Mouse (Mus musculus) ES-CJ7 (cell line): ENCODE data around the gene Gper1.
"Not testable (repeated sequence)": the region's sequence is repeated elsewhere in the genome, so short reads cannot be mapped to it uniquely, and the experiment has no call there.

Experiments
- DNase-seq: peaks from one replicate; pipeline ENCODE4 v3.0.0; 2011; ENCODE audit warnings: low read depth, low spot score

The Gper1 gene

DNA sequence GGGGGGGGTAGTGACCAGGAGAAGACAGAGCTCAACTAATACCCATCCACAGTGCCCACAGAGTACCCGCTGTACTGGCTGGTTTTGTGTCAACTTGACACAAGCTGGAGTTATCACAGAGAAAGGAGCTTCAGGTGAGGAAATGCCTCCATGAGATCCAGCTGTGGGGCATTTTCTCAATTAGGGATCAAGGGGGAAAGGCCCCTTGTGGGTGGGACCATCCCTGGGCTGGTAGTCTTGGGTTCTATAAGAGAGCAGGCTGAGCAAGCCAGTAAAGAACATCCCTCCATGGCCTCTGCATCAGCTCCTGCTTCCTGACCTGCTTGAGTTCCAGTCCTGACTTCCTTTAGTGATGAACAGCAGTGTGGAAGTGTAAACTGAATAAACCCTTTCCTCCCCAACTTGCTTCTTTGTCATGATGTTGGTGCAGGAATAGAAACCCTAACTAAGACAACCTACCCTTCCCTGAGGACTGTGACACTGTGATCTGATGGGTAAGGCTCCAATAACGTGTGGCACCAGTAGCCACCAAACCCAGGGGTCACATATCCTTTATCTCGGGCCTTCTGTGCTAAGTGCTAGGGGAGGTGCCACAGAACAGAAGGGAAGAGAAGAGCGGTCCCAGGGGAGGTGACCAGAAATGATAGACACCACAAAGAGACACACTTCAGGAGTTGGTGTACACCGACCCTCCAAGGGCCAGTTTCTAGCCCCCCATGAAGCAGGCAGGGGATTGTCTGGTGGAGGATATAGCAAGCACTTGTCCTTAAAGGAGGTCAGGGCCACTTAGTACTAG is 32.4 kb upstream of the Gper1 start:
- DNase-seq: not testable (repeated sequence)

DNA sequence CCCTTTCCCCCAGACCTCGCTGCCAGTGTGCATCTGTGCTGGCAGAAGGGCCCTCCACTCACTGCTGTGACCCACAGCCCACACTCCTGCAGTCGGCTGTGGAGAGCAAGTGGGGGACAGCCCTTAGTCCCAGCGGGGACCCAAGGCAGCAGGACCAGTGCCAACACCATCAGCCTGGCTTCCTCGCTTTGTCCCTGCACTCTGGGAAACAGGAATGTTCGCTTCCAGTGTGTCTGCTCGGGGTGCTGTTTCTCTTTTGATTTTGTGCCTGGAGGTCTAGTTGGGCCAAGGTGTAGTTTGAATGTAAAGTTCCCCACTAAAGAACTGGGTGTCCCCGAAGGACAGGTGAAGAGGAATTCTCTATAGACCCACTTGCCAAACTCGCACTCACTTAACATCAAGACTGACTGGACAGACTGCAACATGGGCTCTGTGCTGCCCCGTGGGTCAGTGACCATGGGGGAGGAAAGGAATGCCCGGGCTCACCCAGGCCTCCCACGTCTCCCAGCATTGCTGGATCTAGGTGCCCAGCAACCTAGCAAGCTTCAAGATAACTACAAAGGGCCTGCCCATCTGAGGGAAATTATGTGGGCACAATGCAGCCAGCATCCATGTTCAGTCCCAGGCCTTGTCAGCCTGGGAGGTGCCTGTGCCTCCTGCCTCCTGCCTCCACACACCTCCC is 31.5 kb upstream of the Gper1 start:
- DNase-seq: no peak

DNA sequence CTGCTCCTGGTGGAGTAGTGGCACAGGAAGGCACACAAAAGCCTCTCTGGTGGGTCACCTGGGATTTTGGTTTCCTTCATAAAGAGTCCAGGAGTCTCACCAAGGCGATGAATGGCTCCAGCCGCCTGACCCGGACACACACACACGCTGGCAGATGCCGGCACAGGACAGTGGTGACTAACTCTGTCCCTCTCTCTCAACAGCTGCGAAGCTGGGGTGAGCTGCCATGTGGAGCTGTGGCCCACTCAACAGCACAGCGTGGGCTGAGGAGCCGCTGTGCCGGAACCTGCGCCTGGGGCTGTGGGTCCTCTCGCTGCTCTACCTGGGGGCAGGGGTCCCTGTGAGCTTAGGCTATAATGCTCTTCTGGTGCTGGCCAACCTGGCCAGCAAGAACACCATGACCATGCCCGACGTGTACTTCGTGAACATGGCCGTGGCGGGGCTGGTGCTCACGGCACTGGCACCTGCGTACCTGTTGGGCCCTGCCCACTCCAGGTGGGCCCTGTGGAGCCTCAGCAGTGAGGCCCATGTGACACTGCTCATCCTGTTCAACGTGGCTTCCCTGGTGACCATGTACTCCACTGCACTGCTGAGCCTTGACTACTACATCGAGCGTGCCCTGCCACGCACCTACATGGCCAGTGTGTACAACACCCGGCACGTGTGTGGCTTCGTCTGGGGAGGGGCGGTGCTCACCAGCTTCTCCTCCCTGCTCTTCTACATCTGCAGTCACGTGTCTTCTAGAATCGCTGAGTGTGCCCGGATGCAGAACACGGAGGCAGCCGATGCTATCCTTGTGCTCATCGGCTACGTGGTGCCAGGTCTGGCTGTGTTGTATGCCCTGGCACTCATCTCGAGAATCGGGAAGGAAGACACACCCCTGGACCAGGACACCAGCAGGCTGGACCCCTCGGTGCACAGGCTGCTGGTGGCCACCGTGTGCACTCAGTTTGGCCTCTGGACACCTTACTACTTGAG is 30.4 kb upstream of the Gper1 start:
- no peak for DNase-seq

DNA sequence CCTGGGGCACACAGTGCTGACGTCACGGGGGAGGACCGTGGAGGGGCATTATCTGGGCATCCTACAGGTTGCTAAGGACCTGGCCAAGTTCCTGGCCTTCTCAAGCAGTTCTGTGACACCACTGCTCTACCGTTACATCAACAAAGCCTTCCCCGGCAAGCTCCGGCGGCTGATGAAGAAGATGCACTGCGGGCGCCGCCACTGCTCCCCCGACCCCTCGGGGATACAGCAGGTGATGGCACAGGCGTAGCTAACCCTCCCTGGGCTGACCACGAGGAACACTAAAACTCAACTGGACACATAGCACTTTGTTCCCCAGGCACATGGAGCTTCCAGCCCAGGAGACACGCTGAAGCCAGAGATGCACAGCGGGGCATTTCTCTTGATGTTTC is 29.8 kb upstream of the Gper1 start:
- no peak for DNase-seq

DNA sequence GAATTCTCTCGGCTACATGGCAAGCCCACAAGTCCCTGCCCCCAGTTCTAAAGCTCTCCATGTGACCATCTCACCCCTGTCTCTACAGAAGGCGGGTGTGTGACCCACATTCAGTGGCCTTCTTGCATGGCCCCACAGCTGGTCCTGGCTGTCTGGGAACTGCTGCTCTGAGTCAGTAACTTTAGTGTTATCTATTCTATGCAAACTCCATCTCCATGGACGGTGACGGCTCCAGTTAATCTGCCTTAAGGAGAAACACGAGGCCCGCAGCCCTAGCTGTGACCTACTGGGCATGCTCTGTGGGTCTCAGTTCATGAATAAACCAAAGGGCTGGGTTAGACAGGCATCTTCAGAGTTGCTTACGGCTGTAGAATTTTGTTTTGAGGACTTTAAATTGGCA is 28.6 kb upstream of the Gper1 start:
- DNase-seq: no peak

DNA sequence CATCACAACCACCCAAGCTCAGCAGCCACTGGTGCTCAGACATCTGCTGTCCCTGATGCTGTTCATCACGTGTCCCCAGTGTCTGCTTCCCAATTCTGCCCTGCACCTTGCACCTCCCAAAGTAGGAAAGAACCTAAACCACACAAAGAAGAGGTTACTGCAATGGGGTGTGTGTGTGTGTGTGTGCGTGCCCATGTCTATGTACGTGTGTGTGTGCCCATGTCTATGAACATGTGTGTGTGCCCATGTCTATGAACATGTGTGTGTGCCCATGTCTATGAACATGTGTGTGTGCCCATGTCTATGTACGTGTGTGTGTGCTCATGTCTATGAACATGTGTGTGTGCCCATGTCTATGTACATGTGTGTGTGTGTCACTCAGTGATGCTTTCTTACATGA is 27.4 kb upstream of the Gper1 start:
- no peak for DNase-seq

DNA sequence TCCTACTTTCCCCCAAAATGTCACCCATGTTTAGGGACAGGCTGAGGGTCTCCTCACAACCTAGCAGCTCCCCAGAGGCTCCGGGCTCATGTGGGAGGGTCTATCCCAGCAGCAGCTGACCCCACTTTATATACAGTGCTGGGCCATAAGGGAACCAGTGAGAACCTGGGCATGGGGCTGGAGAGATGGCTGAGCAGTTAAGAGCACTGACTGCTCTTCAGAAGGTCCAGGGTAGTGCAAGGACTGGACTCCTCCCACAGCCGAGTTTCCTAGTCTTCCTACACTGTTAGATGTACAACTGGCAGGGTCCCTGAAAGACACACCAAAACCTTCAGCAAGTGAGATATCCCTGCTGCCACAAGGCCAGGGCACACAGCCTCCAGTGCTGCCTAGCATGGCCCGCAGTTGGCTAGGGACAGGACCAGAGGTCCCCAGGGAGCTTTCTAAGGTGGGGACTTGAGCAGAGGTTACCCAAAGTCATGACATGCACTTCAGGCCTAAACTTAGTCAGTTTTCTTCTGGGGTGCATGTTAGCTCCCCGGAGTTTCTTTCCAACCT is 25.5 kb upstream of the Gper1 start:
- no peak for DNase-seq

DNA sequence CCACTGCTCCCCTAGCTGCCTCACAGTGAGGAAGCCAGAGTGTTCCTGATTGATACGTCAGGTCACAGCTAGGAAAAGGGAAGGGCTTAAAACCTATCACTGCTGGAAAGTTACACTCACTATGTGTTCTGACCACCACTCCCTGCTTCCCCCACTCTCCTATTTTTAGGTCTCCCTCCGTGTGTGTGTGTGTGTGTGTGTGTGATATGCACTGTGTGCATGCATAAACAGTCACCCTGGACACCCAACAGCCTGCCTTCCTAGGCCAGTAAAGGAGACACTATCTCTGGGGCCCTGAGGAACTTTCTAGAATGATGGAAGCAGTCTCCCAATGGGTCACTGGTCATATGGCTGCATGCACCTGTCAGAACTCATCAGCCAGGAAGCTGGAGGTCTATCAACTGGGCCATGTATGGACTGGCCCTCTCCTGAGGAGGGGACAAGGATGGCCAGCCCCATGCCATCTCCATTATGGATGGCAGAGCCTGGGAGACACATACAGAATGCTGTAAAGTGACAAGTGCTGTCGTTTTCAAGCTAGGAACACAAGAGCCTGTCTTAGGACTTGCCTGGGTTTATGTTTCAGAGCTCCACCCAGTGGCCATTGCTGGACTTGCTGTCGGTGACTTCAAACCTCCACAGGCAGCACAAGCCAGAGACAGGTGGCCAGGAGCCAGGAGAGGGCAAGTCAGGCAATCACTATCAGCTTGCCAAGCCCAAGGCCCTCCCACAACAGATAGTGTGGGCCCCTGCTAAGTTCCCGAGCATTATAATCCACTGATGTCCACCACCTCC is 24.8 kb upstream of the Gper1 start:
- DNase-seq: peak; percentile 86

DNA sequence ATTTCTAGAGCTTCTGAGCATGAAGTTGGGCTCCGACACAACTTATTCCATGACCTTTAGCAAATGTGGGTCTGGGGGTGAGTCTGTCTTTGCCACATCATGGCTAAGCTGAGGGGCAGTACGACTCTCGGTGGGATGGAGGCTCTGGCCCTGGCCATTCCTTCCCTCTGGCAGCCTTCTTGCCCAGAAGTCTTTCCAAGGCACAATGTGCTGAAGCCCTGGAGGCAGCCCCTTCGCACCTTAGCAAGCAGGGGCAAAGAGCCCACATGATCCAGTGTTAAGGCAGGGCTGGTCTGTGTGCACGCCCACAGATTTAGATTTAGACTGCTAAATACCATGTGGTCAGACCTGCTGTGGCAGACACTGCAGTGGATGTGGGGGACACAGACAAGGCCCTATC is 24.2 kb upstream of the Gper1 start:
- DNase-seq: no peak

DNA sequence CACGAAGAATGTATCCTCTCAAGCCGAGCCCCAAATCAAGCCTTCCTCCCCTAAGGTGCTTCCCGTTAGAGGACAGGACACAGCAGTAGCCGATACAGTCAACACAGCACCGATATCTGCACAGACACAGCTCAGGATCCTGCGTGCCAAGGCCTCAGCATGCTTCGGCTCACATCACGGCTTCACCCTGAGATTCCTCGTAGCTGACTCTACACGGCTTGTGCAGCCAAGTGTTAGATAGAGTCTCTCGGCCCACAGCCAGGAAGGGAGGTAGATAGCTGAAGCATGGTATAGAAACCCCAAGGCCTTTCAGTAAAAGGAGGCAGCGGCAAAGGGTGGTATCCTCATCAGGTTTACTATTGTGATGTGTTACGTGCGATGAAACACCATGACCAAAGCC is 23.0 kb upstream of the Gper1 start:
- no peak for DNase-seq

DNA sequence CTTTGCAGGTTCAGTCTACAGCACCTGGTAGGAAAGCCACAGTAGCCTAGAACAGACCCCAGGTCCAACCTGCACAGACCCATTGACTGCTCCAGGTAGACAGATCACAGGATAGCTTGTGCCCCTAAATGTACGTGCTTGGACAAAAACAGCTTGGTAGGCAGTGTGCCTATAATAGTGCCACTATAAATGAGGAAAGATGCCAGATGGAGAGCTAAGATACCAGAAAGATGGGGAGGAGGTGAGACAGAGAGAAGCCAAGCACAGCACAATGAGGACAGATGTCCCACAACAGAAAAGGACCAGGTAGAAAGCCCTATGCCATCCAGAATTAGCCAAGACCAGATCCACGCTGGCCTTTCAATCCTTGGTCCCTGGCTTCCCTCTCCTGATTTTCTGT is 20.8 kb upstream of the Gper1 start:
- no peak for DNase-seq

DNA sequence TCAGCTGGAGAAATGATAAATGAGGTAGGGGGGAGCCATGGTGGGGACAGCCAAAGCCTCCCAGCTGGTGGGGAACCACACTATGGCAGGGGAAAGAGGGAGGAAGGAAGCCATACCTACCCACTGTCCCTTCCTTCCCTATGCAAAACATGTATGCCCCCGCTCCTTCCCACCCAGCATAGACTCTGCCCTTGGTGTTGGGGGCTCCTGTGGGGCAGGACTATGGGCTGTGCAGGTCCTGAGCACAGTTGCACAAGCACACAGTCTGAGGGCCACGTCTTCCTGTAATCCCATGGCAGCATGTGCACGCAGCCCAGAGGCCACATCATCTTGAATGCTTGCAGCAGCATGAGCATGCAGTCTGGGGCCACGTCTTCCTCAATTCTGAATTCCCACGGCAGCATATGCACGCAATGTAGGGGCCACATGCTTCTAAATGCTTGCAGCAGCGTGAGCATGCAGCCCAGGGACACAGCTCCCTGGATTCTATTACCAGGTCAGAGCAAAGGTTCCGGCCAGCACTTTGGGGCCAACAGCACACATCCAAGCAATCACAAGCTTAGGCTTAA is 19.2 kb upstream of the Gper1 start:
- DNase-seq: no peak

DNA sequence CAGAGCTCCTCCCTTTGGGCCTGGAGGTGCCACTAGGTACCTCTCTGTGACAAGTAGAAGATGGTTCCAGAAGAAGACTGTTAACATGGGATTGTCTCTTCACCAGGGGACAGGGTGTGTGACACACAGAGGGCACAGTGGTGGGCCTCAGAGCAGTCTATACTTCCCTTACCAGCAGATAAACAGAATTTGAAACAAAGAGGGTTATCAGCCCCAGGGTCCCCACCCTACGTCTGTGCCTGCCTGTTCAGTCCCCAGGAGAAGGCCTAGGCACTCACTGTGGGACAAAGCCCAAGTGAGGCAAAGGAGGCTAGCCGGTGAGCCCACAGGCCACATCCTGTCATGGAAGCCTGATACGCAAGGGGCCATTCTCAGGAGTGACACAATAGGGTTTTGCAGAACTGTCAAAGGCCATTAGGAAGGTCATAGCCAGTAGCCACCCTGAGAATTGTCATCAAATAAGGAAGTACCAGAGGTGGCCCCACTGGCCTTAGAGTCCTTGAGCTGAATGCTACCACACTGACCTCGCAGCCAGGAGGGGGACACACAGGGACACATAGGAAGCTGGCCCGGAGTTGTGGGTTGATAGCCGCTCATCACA is 18.1 kb upstream of the Gper1 start, which contains the start of gene C130050O18Rik:
Gene C130050O18Rik (plus strand): TSS at position 480 of the 601 bp plus-strand sequence.
- DNase-seq: no peak

DNA sequence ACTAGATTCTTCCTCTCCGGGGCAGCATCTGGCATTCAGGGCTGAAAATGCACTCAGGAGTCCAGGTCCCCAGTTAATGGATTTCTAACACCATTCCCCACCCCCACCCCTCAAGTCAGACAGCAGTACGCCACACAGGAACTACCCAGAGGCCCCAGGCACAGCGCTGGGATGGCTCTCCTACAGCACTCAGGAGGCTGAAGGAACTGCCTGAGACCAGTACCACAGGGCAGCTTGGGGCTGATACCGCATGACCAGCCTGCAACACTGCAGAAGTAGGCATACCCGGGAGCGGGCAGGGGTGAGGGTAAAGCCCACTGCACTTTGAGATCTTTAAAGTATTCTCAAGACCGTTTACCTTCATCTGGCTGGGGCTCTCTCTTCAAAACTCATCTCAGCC is 17.5 kb upstream of the Gper1 start:
- no peak for DNase-seq

DNA sequence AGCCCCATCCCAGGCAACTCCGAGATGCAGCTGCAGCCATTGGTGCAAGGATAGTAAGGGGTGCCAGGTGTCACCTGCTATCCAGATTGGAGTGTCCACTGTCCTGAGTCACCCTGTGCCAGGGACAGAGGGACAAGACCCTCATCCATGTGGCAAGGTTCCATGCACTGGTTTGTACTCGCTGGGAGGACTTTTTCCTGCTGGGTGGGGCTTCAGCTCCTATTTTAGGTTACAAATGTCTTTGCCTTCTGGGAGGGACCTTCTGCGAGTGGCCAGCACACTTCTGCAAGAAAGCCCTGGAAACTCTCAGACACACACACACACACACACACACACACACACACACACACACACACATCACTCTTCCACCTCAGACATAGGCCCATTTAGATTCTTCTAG is 17.0 kb upstream of the Gper1 start:
- DNase-seq: no peak

DNA sequence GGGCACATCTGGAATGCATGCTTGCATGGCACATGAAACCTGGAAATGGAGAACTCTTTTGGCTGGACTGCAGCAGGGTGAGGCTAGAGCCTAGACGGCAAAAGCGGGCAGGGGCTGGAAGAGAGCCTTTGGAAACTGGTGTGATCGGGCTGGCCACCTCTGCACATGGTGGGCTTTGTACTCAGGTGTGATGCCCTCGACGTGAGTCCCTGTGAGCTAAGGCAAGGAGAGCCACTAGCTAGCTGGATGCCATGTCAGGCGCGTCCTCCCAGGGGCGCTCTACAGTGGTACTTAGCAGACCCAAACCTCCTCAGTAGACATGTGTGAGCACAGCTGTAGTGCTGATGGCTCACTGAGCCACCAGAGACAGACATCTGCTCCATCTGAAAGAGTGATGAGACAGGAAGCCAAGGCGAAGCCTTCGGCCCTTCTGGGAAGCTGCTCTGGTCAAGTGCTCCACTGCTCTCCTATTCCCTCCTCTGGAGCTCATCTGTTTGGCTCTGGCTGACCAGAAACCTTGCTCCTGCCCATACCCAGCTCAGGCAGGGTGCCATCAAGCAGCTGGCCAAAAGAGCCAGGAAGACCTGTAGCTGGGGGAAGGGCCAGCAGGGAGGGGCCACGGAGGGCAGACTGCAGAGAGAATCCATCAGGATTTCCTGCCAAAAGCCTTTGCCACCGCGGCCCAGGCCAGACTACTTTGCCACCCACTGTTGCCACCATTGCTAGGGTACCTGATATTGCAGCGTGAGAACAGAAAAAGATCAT is 15.6 kb upstream of the Gper1 start:
- DNase-seq: no peak

DNA sequence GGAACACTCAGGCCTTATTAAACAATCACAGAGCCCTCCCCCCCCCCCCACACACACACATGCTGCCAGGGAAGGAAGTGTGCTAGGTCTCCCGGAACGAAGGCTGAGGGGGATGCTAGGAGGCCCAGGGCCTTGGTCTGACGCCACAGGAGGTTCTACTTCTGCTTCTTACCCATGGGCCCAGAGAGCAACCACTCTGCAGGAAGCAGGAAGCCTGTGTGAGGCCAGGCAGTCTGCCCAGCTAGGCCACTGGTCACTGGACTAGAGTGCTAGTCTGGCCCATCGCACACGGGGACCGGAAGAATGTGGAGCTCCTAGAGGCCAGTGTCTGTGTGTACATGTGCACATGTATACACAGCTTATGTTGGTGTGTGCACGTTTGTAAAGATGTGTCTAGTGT is 14.4 kb upstream of the Gper1 start:
- no peak for DNase-seq

DNA sequence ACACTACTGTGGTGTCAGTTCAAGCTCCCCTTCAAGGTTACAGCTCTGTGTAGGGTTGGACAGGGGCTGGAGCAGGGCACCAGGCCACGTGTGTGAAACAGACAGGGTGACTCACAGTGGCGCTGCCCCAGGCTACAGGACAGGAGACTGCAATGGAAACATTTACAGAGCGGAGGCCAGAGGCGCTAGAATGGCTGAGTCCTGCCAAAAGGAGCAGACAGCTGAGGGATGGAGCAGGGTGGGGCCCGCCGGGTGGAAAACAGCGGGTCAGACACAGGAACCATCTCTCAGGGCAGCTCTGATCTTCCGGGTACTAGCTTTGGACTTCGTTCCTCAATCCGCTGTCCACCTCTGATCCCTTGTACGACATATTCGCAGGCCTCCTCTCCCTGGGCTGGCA is 13.5 kb upstream of the Gper1 start:
- DNase-seq: no peak

DNA sequence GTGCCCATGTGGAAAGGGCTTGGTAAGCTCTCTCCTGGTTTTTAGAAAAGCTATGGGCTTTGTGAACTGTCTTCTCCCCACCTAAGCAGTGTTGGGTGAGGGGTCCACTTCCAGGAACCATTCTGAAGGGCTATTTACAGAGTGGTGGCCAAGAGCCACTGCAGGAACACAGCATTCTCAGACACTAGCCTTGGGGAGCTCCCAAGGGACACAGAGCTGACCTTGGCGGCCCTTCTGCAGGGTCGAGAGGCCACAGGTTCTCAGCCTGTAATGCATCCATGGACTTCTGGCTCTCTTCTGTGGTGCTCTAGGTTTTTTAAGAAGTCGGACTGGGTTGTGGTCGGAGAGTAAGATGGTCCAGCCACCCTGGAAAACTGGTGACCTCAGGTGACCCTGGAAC is 12.9 kb upstream of the Gper1 start:
- DNase-seq: no peak

DNA sequence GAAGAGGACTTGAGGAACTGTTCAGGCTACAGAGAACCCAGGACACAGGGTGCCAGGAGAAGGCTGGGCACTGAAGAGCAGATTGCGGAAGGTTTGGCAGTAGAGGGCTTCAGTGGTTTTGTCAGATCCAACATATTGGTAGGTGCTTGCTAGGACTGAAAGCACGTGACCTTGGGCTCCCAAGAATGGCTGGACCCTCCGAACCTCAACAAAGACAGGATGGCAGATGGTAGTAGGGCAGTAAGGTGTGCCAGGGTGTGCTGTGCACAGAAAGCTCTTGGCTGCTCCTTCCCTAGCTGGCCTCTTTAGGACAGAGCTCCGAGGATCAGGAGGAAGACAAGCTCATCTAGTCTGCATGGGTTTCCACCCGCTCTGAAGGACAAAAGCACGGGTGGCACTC is 11.8 kb upstream of the Gper1 start:
- DNase-seq: no peak
